Mouse (Mus musculus) midbrain, embryonic 11.5 days (tissue): ENCODE measurements at regions not wholly inside any gene's neighbourhood (a gene's known extent, or its start where the extent isn't known, plus 50 kb on each side); places are given as distances from the start of the nearest gene placed in this dataset.

Experiments used
- ATAC-seq: fragments of 200-750 bp; cut with Nextera tagmentation; 2 replicates; pipeline ENCODE4 v1.8.0; 2017; ENCODE audit warnings: moderate TSS enrichment, moderate library complexity; ENCODE audit not compliant: low FRiP score
- DNase-seq: peaks from one replicate; pipeline ENCODE4 v3.0.0; 2015; ENCODE audit warnings: low spot score; ENCODE audit errors: missing footprints
- H3K27ac ChIP-seq: fragments of 300-500 bp; sonication (generic); 2 replicates; pipeline ENCODE4 v1.5.1; 2014; ENCODE audit warnings: low read depth, low read length
- H3K27me3 ChIP-seq: fragments of 300-500 bp; sonication (generic); 2 replicates; pipeline ENCODE4 v1.6.1; 2014; ENCODE audit warnings: mild to moderate bottlenecking, low read length, moderate library complexity, mixed read lengths; ENCODE audit not compliant: control insufficient read depth, insufficient read depth
- H3K36me3 ChIP-seq: fragments of 300-500 bp; sonication (generic); 2 replicates; pipeline ENCODE4 v1.6.1; 2014; ENCODE audit warnings: mild to moderate bottlenecking, low read length, moderate library complexity, mixed read lengths; ENCODE audit not compliant: control insufficient read depth, insufficient read depth
- H3K4me1 ChIP-seq: fragments of 300-500 bp; sonication (generic); 2 replicates; pipeline ENCODE4 v1.6.1; 2014; ENCODE audit warnings: low read length; ENCODE audit not compliant: control insufficient read depth, insufficient read depth
- H3K4me2 ChIP-seq: fragments of 300-500 bp; sonication (generic); 2 replicates; pipeline ENCODE4 v1.6.1; 2014; ENCODE audit warnings: mild to moderate bottlenecking, moderate library complexity
- H3K4me3 ChIP-seq: fragments of 300-500 bp; sonication (generic); 2 replicates; pipeline ENCODE4 v1.5.1; 2014; ENCODE audit warnings: low read depth, low read length
- H3K9ac ChIP-seq: fragments of 300-500 bp; sonication (generic); 2 replicates; pipeline ENCODE4 v1.6.1; 2014; ENCODE audit warnings: low read length
- H3K9me3 ChIP-seq: fragments of 300-500 bp; sonication (generic); 2 replicates; pipeline ENCODE4 v1.6.1; 2016; ENCODE audit warnings: low read length; ENCODE audit not compliant: control insufficient read depth
- WGBS: fragments of 180-500 bp; shearing (Covaris S2); extraction: QIAGEN DNeasy Blood & Tissue Kit; methylation state at CpG from one replicate; pipeline ENCODE4 v1.1.7; 2014; 5-methylcytosine and 5-hydroxymethylcytosine counted together

DNA sequence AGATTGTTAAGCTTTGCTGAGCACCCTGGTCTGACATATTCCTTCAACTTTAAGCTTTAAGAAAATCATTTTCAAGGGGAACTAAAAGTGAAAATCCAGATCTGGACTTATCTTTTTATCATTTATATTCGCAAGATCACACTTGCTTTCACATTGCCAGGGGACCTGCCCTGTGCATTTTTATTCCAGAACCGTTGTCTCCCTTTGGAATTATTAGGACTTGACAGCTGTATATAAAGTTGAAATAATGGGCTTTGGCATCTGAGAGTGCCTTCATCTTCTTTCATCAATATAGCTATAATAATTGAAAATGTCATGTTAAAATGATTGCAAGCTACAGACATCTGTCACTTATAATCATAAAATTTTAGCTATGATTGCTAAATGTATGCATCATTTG lies 276.8 kb upstream of the Olfm3 start:
- WGBS: 82% methylated on average over 2 of the region's 2 CpGs
- ATAC-seq: no peak
- no peak for DNase-seq
- no peaks in the 10 kb centered on the region for H3K27me3 ChIP-seq
- H3K27ac ChIP-seq: no peak overlapping the region
- no peaks in the 10 kb centered on the region for H3K4me1 ChIP-seq
- no peak overlapping the region for H3K4me3 ChIP-seq
- H3K4me2 ChIP-seq: no peak overlapping the region
- H3K9ac ChIP-seq: no peak overlapping the region
- no peaks in the 10 kb centered on the region for H3K36me3 ChIP-seq
- no peaks in the 10 kb centered on the region for H3K9me3 ChIP-seq

DNA sequence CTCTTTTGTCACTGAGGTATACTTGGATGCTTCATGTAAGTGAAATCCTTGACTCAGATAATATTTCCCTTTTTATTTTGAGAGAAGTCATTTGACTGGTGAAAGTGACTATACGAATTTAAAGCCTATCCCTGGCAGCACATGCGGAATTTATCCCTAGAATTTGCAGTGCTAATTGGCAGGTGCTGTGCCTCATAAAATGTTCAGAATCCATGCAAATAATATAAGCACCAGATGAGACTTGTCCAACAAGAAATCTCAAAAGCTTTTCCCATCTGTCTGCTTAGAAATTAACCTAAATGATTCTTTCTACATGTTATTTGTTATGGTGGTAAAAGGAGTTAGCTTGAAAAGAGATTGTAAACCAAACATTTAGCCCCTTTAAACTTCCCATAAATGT lies 268.5 kb upstream of the Olfm3 start:
- H3K27me3 ChIP-seq: no peaks in the 10 kb centered on the region
- H3K4me3 ChIP-seq: no peak overlapping the region
- no peaks in the 10 kb centered on the region for H3K9me3 ChIP-seq
- no peaks in the 10 kb centered on the region for H3K4me1 ChIP-seq
- H3K36me3 ChIP-seq: no peaks in the 10 kb centered on the region
- no peak overlapping the region for H3K27ac ChIP-seq
- H3K4me2 ChIP-seq: no peak overlapping the region
- no peak overlapping the region for H3K9ac ChIP-seq
- no peak for DNase-seq
- 87% methylated on average over 2 of the region's 2 CpGs for WGBS
- no peak for ATAC-seq

GRCm38 (mm10) chr3:114647957-114648356 lies 255.9 kb upstream of the Olfm3 start:
- H3K27me3 ChIP-seq: no peaks in the 10 kb centered on the region
- no peaks in the 10 kb centered on the region for H3K9me3 ChIP-seq
- no peaks in the 10 kb centered on the region for H3K36me3 ChIP-seq
- no peak overlapping the region for H3K27ac ChIP-seq
- ATAC-seq (no peak), DNase-seq (no peak)
- H3K4me1 ChIP-seq: no peaks in the 10 kb centered on the region
- 80% methylated on average over 3 of the region's 3 CpGs for WGBS
- H3K9ac ChIP-seq: no peak overlapping the region
- no peak overlapping the region for H3K4me3 ChIP-seq
- no peak overlapping the region for H3K4me2 ChIP-seq

- 73% methylated on average over 2 of the region's 2 CpGs for WGBS
- H3K4me3 ChIP-seq: no peak overlapping the region
- no peak overlapping the region for H3K4me2 ChIP-seq
- no peaks in the 10 kb centered on the region for H3K9me3 ChIP-seq
- ATAC-seq (no peak), DNase-seq (no peak)
- H3K9ac ChIP-seq: no peak overlapping the region
- H3K36me3 ChIP-seq: no peaks in the 10 kb centered on the region
- no peaks in the 10 kb centered on the region for H3K27me3 ChIP-seq
- no peaks in the 10 kb centered on the region for H3K4me1 ChIP-seq
- H3K27ac ChIP-seq: no peak overlapping the region
Observed at GRCm38 (mm10) chr3:114697946-114698345, 205.9 kb upstream of the Olfm3 start.

- Histone ChIP-seq H3K4me3 (no peak overlapping the region), H3K4me1 (no peaks in the 10 kb centered on the region), H3K27ac (no peak overlapping the region), H3K27me3 (no peaks in the 10 kb centered on the region), H3K4me2 (no peak overlapping the region), H3K9me3 (no peaks in the 10 kb centered on the region), H3K9ac (no peak overlapping the region), H3K36me3 (no peaks in the 10 kb centered on the region)
- ATAC-seq (no peak), DNase-seq (no peak)
- 95% methylated on average over 1 of the region's 1 CpGs for WGBS
Observed at GRCm38 (mm10) chr3:114725131-114725530, 178.7 kb upstream of the Olfm3 start.

DNA sequence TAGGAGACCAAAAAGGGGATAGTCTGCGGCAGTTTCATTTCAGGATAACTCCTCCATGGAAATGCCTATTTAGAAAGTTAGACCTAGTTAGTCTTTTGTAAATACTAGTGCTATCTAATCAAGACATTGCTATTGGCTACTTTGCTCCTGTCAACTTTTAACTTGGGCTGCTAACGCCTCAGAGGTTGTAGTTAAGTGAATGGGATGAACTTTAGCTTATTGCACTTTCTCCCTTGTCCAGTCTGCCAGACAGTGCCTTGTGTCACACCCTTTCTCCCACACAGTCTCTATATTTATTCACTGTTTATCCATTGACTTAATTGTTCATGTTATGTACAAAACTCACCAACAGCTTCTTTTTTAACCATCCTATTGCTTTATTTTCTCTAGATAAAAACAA lies 167.5 kb upstream of the Olfm3 start:
- no peak overlapping the region for H3K4me3 ChIP-seq
- H3K9me3 ChIP-seq: no peaks in the 10 kb centered on the region
- no peak overlapping the region for H3K9ac ChIP-seq
- no peak overlapping the region for H3K27ac ChIP-seq
- no peaks in the 10 kb centered on the region for H3K36me3 ChIP-seq
- WGBS: 88% methylated on average over 2 of the region's 2 CpGs
- ATAC-seq (no peak), DNase-seq (no peak)
- no peaks in the 10 kb centered on the region for H3K4me1 ChIP-seq
- H3K4me2 ChIP-seq: no peak overlapping the region
- H3K27me3 ChIP-seq: no peaks in the 10 kb centered on the region

- Histone ChIP-seq H3K36me3 (no peaks in the 10 kb centered on the region), H3K9me3 (no peaks in the 10 kb centered on the region), H3K9ac (no peak overlapping the region), H3K4me1 (no peaks in the 10 kb centered on the region), H3K27ac (no peak overlapping the region), H3K27me3 (no peaks in the 10 kb centered on the region), H3K4me3 (no peak overlapping the region), H3K4me2 (no peak overlapping the region)
- DNase-seq (no peak), ATAC-seq (no peak)
- whole genome bisulfite sequencing: 75% methylated on average over 1 of the region's 1 CpGs
Observed at GRCm38 (mm10) chr3:114744206-114744605, 159.7 kb upstream of the Olfm3 start.

DNA sequence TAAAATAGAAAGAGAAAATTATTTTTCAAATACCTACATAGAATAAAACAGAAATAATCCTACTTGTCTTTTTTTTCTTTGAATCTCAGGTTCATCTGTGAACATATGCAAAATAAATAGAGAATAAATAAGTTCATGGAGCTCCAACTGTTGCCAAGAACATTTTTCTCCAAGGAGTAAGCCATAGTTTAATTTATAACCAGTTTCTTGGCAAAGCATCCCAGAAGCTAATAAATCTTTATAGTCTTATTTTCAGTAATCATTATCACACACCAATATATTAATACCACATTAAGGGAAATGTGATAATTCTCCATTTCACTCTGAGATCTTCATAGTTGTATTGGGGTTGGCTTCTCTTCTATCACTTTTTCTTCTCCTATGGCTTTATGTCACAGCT lies 158.7 kb upstream of the Olfm3 start:
- no peak overlapping the region for H3K4me2 ChIP-seq
- ATAC-seq (no peak), DNase-seq (no peak)
- H3K27ac ChIP-seq: no peak overlapping the region
- H3K4me1 ChIP-seq: no peaks in the 10 kb centered on the region
- no peak overlapping the region for H3K4me3 ChIP-seq
- no peaks in the 10 kb centered on the region for H3K36me3 ChIP-seq
- H3K9ac ChIP-seq: no peak overlapping the region
- no peaks in the 10 kb centered on the region for H3K27me3 ChIP-seq
- H3K9me3 ChIP-seq: no peaks in the 10 kb centered on the region

- no peak for ATAC-seq
- Histone ChIP-seq H3K9me3 (no peaks in the 10 kb centered on the region), H3K36me3 (no peaks in the 10 kb centered on the region), H3K27ac (no peak overlapping the region), H3K27me3 (no peaks in the 10 kb centered on the region), H3K4me1 (no peaks in the 10 kb centered on the region), H3K4me2 (no peak overlapping the region), H3K9ac (no peak overlapping the region), H3K4me3 (no peak overlapping the region)
- DNase-seq: no peak
- 86% methylated on average over 4 of the region's 4 CpGs for WGBS
Observed at GRCm38 (mm10) chr3:114757313-114757712, 146.6 kb upstream of the Olfm3 start.

GRCm38 (mm10) chr3:114758592-114758991 lies 145.3 kb upstream of the Olfm3 start:
- no peak for ATAC-seq
- 90% methylated on average over 3 of the region's 3 CpGs for WGBS
- Histone ChIP-seq H3K27me3 (no peaks in the 10 kb centered on the region), H3K27ac (no peak overlapping the region), H3K4me3 (no peak overlapping the region), H3K9ac (no peak overlapping the region), H3K4me2 (no peak overlapping the region), H3K36me3 (no peaks in the 10 kb centered on the region), H3K9me3 (no peaks in the 10 kb centered on the region), H3K4me1 (no peaks in the 10 kb centered on the region)
- no peak for DNase-seq
